Mouse (Mus musculus): ENCODE measurements around the gene Gm4869.
A peak's percentile ranks its signal among the peaks of the same experiment; 100 is the strongest.
"Not testable (repeated sequence)": the region's sequence is repeated elsewhere in the genome, so short reads cannot be mapped to it uniquely, and the experiment has no call there.

Gm4869 gene

DNA sequence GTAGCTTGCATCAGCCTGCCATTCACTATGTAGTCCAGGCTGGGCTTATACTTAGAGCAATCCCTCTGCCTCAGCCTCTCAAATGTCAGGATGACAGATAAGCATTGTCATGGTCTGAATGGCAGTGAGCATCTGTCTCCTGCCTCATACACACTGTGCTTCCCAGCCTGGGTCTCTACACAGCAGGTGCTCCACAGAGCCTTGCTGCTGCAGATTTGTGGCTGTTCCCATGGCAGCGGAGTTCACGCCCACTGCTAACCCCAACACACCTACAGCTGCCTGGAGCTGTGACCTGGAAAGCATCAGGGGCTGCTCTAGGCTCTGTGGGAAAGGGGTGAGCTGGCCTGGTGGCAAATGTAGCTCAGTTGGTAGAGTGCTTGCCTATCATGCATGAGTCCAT is 19.5 kb downstream of the Gm4869 start:
- no peak for DNase-seq (ENCODE audit: low spot score)

DNA sequence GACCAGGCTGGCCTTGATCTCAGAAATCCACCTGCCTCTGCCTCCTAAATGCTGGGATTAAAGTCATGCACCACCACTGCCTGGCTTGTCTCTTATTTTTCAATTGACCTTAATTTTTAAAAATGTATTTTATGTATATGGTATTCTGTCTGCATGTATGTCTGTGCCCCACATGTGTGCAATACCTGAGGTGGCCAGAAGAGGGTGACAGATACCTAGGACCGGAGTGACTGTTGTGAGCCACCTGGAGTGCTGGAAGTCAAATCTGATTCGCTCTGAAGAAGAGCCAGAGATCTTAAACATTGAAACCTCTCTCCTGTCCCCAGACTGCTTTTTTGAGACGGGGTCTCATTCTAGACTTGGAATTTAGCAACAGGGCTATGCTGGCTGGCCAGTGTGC is 26.9 kb downstream of the Gm4869 start:
- peak; percentile 8 for DNase-seq (ENCODE audit: low spot score)

DNA sequence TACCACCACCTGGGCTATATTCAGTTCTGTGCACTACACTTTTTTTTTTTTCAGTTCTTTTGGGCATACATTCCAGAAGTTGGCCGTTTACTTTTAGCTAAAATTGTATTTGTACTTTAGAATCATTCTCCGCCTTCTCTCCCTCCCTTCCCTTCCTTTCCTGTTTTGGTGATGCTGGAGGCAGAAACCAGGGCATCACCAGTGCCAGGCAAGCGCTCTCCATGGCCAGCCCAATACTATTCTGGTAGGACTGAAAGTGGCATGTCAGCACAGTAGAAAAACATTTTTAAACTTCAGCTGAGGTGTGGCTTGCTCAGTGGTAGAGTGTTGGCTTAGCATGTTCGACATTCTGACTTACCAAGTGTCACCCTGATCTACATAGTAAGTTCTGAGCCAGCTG is 36.0 kb downstream of the Gm4869 start:
- DNase-seq (ENCODE audit: low spot score), result no peak

DNA sequence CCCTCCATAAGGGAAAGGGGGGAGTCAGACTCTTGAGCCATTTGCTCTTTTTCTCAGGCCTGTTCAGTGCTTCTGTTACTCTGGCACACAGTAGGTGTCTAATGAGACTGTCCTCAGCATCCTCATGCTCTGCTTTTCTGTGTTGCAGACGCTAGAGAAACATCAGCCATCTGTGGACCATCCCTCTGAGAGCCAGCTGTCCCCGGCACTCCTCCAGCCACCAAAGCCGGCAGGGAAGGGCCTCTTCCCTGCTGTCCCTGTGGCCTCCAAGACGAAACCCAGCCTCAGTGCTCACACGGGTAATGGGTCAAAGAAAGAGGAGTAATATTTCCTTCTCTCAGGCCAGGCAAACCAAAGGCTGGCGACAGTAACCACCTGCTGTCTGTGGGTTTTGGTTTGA is 45.7 kb downstream of the Gm4869 start:
- DNase-seq (ENCODE audit: low spot score), result no peak

DNA sequence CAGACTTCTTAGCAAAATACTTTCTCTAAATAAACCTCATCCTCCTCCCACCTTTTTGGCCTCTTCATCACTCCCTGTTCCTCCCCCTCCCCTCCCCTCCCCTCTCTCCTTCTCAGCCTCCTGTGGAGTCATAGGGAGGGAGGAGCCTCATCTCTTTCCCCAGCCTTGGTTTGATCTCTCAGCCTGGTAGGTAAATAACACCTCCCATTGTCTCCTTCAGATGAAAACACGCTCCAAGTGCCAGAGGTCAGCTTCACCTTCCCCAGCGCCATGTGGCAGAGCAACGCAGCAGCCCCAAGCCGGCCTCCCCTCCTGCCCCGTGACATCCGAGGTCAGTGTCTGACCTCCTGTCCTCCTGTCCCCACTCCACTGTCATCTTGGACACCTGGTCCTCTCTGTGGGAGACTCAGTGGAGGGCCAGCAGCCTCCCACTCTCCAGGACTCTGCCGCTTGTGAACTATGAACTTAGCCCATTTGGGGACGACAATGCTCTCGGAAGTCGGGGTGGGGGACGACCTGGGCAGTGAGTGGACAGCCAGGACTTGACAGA is 47.3 kb downstream of the Gm4869 start:
- DNase-seq (ENCODE audit: low spot score), result no peak

DNA sequence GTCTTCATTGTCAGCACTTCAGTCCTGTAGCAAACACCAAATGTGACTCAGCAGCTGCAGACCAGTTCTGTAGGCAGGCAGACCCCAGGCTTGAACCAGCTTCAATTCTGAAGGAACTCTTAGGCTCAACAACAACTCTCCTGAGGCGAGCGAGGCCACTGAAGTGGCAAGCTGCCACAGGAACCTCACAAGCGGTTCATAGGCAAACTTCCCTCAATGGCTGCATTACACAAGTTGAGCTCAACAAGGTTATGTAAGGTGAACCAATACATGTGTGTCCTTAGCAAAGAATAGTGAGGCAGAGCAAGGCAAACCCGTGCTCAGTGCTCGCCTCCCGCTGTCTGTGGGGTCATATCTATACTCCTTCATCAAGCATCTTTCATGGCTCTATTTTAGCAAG is 52.7 kb downstream of the Gm4869 start:
- no peak for DNase-seq (ENCODE audit: low spot score)

DNA sequence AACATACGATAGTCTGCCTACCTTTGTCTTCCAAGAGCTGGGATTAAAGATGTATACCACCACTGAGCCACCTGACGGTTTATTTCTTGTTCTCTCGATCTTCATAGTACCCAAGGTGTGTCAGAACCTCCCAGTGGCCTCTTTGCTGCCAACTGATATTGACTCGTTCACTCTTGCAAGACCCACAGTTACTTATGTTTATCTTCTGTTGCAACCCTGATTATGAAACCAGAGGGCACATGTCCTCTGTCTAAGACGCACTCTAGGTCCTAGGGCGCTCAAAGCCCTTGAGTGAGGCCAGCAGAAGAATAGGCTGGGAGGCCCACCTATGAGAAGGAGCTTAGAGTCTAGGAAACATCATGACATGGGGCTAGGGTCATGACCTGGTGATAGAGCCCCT is 55.3 kb downstream of the Gm4869 start:
- no peak for DNase-seq (ENCODE audit: low spot score)

DNA sequence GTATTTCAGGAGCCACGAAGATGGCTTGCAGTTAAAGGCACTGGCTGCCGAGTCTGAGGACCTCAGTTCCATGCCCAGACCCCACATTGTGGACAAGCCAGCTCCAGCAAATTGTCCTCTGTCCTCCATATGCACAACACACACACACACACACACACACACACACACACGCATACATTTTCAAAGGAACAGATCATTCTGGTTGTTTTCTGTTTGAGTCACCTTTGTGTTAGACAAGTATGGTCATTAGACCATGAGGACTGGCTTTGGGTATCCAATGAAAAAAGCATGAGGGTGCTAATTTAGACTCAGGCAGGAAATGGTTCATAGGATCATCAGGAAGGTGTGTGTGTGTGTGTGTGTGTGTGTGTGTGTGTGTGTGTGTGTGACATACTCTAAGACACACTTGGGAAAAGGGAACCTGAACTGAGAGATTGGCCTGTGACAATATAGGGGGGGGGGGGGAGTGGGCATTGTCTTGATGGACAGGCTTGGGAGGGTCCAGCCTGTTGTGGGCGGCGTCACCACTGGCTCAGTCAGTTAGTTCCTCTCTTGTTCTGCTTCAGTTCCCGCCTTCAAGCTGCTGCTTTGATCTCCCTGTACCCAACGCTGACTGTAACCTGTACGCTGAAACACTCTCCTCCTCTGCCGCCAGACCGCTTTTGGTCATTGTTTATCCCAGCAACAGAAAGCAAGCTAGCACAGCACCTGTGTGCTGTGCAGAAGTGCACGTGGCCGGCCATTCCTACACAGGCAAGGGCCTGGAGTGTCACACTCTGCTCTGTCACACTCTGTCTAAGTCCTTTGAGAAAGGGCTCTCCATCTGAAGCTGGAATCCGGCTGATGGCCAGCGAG is 56.8 kb downstream of the Gm4869 start:
- peak; percentile 26 for DNase-seq (ENCODE audit: low spot score)

DNA sequence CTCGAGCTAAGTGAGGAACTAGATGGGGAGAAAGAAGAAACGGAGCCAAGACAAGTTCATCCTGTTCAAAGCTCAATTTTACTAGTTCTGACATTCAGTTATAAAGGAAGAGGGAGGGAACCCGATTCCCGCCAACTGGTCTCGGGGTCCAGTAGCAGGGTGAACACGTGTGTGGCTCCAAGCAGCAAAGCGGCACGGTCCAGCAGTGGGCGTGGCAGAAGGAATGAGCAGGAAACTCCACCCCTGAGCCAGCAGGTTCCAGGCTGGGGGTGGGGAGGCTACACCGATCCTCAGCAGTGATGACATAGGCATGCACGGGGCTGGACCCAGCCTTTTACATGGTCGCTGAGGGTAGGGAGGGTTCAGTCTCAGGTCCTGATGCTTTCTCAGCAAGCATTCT is 57.5 kb downstream of the Gm4869 start:
- not testable (repeated sequence) for DNase-seq (ENCODE audit: low spot score)

DNA sequence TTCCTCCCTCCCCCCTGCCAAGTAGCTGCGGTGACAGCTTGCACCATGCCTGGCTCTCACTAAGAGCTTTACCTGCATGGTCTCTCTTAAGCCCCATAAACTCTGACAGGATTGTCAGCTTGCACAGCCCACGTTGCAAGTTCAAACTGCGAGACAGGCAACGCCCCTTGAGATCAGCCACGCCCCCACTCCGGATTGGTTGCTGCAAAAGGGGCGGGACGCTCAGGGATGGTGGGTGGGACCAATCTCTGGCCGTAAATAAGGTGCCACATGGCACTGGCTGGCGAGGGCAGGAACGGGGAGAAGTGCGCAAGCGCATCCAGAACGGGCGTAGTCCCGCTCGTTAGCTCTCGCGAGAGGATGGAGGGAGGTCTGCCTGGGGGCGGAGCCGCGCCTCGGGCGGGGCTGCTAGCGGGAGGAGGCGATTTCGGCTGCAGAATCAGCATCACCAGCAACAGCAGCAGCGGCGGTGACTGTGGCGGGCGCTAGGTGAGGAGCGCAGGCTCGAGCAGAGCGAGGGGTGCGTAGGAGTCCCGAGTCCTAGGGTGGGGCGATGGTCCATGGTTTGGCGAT is 59.8 kb downstream of the Gm4869 start, which contains the start of gene Chst12:
Chst12 (plus strand) TSS at position 343 of the 573 bp plus-strand sequence.
- DNase-seq (ENCODE audit: low spot score), result peak; percentile 100

DNA sequence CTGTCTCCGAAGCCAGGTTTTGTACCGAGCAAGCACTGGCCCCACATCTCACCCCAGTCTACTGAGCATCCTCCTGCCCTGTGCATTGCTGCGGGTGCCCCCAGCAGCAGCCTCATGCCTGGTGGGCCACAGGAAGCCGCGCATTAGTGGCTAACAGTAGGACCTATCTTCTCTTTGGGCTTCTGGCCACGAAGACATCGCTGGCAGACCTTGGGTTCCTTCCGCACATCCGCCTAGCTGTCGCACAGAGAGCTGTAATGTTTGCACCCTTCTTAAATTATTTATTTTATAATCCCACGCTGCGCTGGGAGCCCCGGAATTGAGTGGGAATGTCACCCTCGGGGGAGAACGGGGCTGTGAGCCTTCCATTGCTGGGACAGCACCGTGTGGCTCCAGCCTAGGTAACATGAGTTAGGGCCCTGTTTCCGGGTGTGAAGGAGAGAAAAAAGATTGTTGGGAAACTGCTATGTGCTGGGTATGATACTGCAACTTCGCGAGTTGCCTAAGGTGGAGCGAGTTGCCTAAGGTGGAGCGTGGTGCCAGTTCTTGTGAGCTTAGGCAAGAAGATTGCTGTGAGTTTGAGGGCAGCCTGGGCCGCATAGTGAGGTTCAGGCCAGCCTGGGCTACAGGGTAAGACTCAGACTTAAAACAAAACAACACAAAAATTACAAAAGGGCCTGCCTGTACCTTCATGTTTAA is 60.8 kb downstream of the Gm4869 start:
- no peak for DNase-seq (ENCODE audit: low spot score)

DNA sequence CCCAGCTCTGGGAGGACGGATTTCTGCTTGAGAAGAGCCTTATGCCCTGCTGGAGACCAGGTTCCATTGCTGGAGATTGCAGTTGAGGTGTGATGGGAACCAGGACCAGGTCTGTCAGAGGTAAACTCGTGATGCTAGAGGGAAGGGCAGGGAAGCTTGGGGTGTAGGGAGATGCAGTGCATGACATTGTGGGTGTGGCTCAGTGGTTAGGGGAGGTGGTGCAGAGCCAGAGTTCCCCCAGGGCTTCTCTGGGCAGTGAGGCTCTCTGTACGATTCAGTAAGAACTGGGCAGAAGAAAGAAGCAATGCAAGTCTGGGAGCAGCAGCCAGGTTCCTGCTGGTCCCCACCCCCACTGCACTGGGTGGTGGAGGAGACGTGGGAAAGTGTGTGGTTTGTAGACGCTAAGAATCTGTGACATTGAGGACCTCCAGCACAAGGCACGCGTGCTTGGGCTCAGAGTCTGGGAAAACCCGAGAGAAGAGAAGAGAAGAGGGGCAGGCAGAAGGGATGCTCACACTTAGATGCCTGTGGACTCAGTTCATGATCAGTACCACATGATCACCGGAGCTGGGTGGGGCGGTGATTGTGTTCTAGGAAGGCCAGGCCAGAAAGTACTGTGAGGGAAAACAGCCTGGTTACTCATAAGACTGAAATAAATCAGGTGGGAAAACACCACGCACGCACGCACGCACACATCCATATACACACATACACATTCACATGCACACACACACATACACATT is 62.2 kb downstream of the Gm4869 start:
- DNase-seq (ENCODE audit: low spot score), result no peak

DNA sequence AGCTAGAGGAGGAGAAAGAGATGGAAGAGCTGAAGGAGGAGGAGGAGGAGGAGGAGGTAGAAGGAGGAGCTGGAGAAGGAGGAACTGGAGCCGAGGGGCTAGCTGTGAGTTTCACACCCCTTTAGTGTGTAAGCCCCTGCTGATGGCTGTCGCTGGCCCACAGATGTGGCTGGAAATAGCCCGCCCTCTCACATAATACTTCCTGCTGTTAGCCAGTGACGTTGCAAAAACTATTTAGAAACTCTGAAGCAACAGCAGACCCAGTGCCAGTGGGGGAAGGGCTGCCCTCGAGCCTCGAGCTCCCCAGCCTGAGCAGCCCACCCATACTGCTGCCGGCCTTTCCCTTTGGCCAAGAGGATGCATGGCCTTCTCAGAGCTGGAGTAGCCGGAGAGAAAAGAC is 63.2 kb downstream of the Gm4869 start:
- no peak for DNase-seq (ENCODE audit: low spot score)

DNA sequence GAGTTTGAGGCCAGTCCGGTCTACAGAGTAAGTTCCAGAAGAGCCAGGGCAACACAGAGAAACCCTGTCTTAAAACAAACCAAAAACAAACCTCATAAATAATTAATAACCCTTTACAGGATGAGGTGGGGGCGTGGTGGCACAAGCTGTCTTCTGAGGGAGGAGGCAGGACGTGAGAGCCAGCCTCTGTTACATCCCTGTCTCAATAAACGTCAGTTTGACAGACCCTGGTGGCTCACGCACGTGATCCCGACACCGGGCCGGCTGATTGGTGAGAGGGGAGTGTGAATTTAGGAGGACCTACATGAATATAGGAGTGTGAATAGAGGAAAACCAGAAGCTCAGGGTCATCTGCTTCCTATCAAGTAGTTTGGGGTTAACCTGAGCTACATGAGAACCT is 63.8 kb downstream of the Gm4869 start:
- DNase-seq (ENCODE audit: low spot score), result no peak

DNA sequence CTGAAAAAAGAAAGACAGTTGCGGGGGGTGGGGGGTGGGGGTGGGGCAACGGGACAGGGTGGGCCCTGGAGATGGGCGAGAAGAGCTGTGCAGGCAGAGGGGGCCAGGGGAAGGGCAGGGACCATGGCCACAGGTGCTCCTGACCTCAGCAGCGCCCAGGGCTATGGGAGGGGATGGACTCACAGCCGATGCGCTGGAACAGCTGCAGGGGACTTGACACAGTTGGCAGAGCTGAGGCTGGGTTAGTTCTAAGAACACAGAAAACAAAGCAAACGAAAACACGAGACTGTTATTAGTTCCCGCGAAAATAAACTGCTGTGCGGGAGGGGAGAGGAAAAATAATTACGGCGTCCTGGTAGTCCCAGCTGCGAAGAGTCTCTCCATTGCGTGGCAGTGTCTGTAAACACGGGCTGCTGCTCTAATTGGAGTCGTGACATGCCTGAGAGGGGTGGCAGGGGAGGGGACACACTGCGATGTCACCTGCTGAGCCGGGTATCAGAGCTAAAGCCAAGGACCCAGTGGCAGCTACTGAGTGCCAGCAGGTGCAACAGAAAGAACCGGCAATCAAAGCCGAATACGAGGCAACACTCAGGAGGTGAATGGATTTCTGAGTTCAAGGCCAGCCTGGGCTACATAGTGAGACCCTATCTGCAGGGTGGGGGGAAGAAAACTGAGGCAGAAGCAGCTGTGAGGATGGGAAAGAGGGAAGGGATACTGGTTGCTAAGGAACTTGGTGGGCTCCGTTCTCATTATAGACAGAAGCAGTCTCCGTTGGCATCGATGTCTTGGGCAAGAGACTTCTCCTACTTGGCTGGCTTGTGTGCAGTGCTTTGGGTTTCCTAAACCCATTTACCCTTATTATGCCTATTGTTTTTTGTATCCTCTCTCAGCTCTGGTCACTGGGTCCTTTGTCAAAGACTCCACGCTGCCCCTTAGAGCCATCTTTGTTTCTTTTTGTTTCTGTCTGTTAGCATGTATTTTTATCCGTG is 64.9 kb downstream of the Gm4869 start:
- DNase-seq (ENCODE audit: low spot score), result no peak

DNA sequence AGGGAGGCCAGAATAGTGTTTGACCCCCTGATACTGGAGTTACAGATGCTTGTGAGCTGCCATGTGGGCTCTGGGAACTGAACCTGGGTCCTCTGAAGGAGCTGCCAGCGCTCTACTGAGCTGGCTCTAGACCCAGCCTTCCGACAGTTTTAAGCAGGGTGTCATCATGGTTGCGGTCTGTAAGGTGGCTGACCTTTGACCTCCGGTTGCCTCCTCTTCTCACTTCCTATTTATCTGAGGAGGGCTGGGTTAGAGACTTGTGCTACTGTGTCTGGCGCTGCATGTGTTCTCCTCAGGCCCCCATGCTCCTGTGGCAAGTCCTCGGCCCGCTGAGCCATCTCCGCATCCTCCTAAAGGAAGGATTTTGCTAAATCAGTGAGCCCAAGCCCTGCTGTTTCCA is 68.5 kb downstream of the Gm4869 start:
- DNase-seq (ENCODE audit: low spot score), result no peak

DNA sequence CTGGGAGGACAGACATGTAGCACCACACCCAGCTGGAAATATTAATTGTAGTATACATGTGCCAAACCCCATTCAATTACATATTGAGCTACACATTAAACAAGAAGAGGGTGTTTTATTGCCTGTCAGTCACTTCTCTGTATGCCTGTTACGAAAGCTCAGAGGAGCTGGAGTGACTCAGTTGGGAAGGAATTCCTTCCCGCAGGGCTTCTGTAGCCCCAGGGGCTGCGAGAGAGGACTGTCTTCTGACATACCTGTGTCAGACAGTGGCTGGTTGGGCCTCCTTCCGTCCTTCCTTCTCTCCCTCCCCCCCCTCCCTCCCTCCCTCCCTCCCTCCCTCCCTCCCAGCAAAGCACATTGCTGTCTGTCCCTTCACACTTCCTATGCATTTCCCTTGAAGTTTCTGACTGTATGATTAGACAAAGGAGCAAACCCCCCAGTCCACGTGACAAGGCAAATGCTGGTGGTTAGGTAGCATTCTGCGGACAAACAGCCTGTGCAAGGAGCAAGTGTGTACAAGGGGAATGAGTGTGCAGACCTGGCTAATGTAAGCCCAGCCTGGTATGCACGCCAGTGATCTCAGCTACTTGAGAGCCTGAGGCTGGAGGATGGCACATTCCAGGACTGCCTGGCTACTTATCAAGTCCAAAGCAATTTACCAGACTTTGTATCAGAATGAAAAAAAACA is 69.5 kb downstream of the Gm4869 start:
- no peak for DNase-seq (ENCODE audit: low spot score)

DNA sequence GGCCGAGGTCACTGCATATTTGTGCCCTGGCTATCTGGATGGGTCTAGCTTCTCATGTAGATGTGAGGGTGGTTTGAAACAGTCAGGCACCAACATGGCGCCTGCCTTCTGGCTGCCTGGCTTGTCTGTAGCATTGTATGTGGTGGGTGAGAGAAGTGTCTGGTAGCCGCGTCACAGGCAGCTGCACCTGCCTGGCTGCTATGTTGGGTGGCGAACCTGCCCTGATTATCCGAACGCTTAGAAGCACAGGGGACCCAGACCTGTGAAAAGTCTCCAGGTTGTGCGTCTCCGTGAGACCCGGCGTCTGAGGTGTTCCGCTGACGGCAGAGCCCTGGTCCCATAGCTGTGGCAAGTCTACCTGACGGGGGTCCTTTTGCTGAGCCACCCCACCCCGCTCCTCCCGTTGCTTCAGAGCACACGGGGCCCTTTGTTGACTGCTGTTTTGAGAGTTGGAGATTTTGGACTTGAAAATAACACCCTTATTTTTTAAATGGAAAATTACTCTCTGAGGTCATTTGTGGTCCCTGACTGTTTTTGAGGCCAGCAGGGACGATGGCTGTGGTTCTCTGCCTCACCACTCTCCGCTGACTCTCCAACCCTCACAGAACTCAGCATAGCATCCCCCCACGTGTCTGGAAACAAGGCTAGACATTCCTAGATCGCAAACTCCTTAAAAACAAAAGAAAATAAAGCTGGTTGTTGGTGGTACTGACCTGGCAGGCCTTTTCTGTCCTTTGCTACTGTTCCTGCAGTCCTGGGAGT is 71.9 kb downstream of the Gm4869 start:
- no peak for DNase-seq (ENCODE audit: low spot score)

DNA sequence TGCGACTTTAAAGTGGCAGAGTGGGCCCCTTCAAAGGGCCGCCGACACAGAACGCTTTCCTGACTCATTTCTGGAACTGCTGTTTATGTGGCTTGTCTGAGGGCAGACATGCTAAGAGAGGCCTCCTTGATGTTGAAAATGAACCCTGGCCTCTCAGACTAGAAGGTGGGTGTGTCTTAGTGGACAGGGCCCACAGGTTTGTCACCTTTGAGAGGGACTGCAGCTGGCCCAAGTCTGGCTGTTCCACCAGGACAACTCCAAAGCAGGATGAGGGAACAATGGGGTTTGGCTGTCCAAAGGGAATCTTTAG is 72.4 kb downstream of the Gm4869 start:
- DNase-seq (ENCODE audit: low spot score), result no peak

DNA sequence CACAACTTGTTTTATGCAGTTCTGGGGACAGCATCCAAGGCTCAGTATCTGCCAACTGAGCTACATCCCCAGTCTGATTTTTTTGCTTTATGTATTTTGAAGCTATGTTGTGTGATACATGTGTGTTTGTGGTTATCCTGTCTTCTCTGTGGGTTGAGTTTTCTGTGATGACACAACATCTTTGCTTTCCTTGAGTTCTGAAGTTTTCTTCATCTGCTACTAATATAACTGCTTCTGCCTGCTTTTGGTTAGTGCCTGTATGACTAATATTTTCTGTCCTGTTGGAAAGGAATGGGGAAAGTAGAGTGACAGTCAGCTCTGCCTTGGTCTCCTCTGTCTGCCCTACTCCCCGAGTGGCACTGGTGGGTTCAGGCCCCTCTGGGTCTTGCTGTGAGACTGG is 75.8 kb downstream of the Gm4869 start:
- DNase-seq (ENCODE audit: low spot score), result no peak
